Comparison of ENCODE assay signal across 15 mouse cellular contexts in genomic region chr4:129242761-129243160, GRCm38 (mm10). TPM values are rescaled to one million over a fixed set of nuclear protein-coding genes. Genes with fewer than 3 reads are reported as not detected.
DNase-seq lines count a peak whose midpoint lies in the region; ATAC-seq lines count a peak whose summit lies in the region.
"Had no signal": no experiment of that assay in that cellular context is flagged by ENCODE, and none has a peak within 500 bp of the region (broad histone marks: within the 10 kb centered on the region; RNA-seq: fewer than 3 reads in every experiment).

No protein-coding gene starts in this region.

- peak; percentile 59 for DNase-seq in forebrain, embryonic 11.5 days (ENCODE audit: low spot score)
- DNase-seq in lung, postnatal 14 days: no peak
- DNase-seq: adrenal gland, postnatal 25 days; cerebellum, adult 11-12 months; gastrocnemius, adult 2 months; liver, embryonic 13.5 days; right cerebral cortex, adult 18-20 months had no signal

- peaks cover 11% of the 10 kb centered on the region for H3K27me3 ChIP-seq in forebrain, embryonic 11.5 days (ENCODE audit: control insufficient read depth, insufficient read depth, low read length)
- H3K27me3 ChIP-seq in forebrain, embryonic 16.5 days (replicated peaks; ENCODE audit: control insufficient read depth, insufficient read depth, low read length): peaks cover 14% of the 10 kb centered on the region
- peaks cover 2% of the 10 kb centered on the region; the same call in 1 of the 2 replicates for H3K27me3 ChIP-seq in lung, embryonic 16.5 days (ENCODE audit: control insufficient read depth, insufficient read depth, low read depth, low read length)
- H3K27me3 ChIP-seq in hindbrain, embryonic 13.5 days: peaks cover 45% of the 10 kb centered on the region
- H3K27me3 ChIP-seq in stomach, embryonic 14.5 days (ENCODE audit: control insufficient read depth, insufficient read depth, low read length): 0 out of 2 replicates have a peak, but pooled peaks cover 2% of the 10 kb centered on the region
- peaks cover 86% of the 10 kb centered on the region for H3K27me3 ChIP-seq in heart, embryonic 11.5 days (ENCODE audit: control insufficient read depth, insufficient read depth, low read length)
- H3K27me3 ChIP-seq: Patski had no signal

- ATAC-seq in forebrain, embryonic 11.5 days (replicated peaks; ENCODE audit: low FRiP score): no peak
- no peak for ATAC-seq in forebrain, embryonic 16.5 days
- ATAC-seq in lung, embryonic 16.5 days (ENCODE audit: low read depth): no peak
- no peak for ATAC-seq in hindbrain, embryonic 13.5 days (ENCODE audit: low FRiP score)
- ATAC-seq in stomach, embryonic 14.5 days (ENCODE audit: insufficient number of reproducible peaks, insufficient read depth, low FRiP score, low read depth): no peak
- no peak for ATAC-seq in activated CD4-positive, CD25-positive, alpha-beta regulatory T cell, adult 4 months
- no peak for ATAC-seq in heart, embryonic 11.5 days (replicated peaks; ENCODE audit: insufficient number of reproducible peaks, low FRiP score, low TSS enrichment)
- ATAC-seq: Patski had no signal

- WGBS in forebrain, embryonic 11.5 days: 14% methylated on average over 4 of the region's 4 CpGs
- 14% methylated on average over 4 of the region's 4 CpGs for WGBS in forebrain, embryonic 16.5 days
- WGBS in lung, embryonic 16.5 days: 41% methylated on average over 4 of the region's 4 CpGs
- 21% methylated on average over 4 of the region's 4 CpGs for WGBS in hindbrain, embryonic 13.5 days
- WGBS in stomach, embryonic 14.5 days: 40% methylated on average over 4 of the region's 4 CpGs
- WGBS in heart, embryonic 11.5 days (ENCODE audit: insufficient replicate concordance): 28% methylated on average over 4 of the region's 4 CpGs

- no peak overlapping the region for H3K4me2 ChIP-seq in forebrain, embryonic 11.5 days (ENCODE audit: low read depth, low read length, severe bottlenecking)
- no peak overlapping the region for H3K4me2 ChIP-seq in forebrain, embryonic 16.5 days (ENCODE audit: low read length)
- H3K4me2 ChIP-seq in lung, embryonic 16.5 days (ENCODE audit: low read depth, low read length): no peak overlapping the region
- H3K4me2 ChIP-seq in hindbrain, embryonic 13.5 days: no peak overlapping the region
- H3K4me2 ChIP-seq in stomach, embryonic 14.5 days (replicated peaks; ENCODE audit: low read depth, low read length): no peak overlapping the region
- no peak overlapping the region for H3K4me2 ChIP-seq in heart, embryonic 11.5 days
- H3K4me2 ChIP-seq: liver, embryonic 13.5 days had no signal

- H3K4me1 ChIP-seq in forebrain, embryonic 11.5 days (replicated peaks; ENCODE audit: control insufficient read depth, insufficient read depth, low read length): peaks cover 21% of the 10 kb centered on the region
- peaks cover 20% of the 10 kb centered on the region for H3K4me1 ChIP-seq in forebrain, embryonic 16.5 days (replicated peaks; ENCODE audit: control insufficient read depth, insufficient read depth, low read length)
- peaks cover 52% of the 10 kb centered on the region for H3K4me1 ChIP-seq in lung, embryonic 16.5 days (replicated peaks; ENCODE audit: control insufficient read depth, insufficient read depth, low read length)
- H3K4me1 ChIP-seq in hindbrain, embryonic 13.5 days (replicated peaks): peaks cover 46% of the 10 kb centered on the region
- H3K4me1 ChIP-seq in stomach, embryonic 14.5 days (ENCODE audit: control insufficient read depth, insufficient read depth, low read length): peaks cover 23% of the 10 kb centered on the region
- peaks cover 10% of the 10 kb centered on the region for H3K4me1 ChIP-seq in heart, embryonic 11.5 days (ENCODE audit: control insufficient read depth, insufficient read depth, low read length)

- 0 out of 2 replicates have a peak overlapping the region, but pooled peaks have one; percentile 27 for H3K9ac ChIP-seq in forebrain, embryonic 11.5 days (ENCODE audit: low read length)
- H3K9ac ChIP-seq in forebrain, embryonic 16.5 days (replicated peaks; ENCODE audit: low read depth, low read length): no peak overlapping the region
- H3K9ac ChIP-seq in lung, embryonic 16.5 days (ENCODE audit: low read length): no peak overlapping the region
- H3K9ac ChIP-seq in hindbrain, embryonic 13.5 days: 0 out of 2 replicates have a peak overlapping the region, but pooled peaks have one; percentile 2
- H3K9ac ChIP-seq in stomach, embryonic 14.5 days (replicated peaks; ENCODE audit: low read depth, low read length): no peak overlapping the region
- no peak overlapping the region for H3K9ac ChIP-seq in heart, embryonic 11.5 days (ENCODE audit: low read depth, low read length)
- H3K9ac ChIP-seq: liver, embryonic 13.5 days had no signal

- H3K27ac ChIP-seq in forebrain, embryonic 11.5 days (ENCODE audit: low read depth, low read length): no peak overlapping the region
- no peak overlapping the region for H3K27ac ChIP-seq in forebrain, embryonic 16.5 days (ENCODE audit: low read length)
- H3K27ac ChIP-seq in lung, embryonic 16.5 days (ENCODE audit: low read length): peak overlapping the region; percentile 11; the same call in 1 of the 2 replicates
- H3K27ac ChIP-seq in hindbrain, embryonic 13.5 days: peak overlapping the region; percentile 58; the same call in 1 of the 2 replicates
- peak overlapping the region; percentile 6; the same call in 1 of the 2 replicates for H3K27ac ChIP-seq in stomach, embryonic 14.5 days (ENCODE audit: low read length)
- no peak overlapping the region for H3K27ac ChIP-seq in heart, embryonic 11.5 days (ENCODE audit: low read depth, low read length)
- H3K27ac ChIP-seq: gastrocnemius, adult 2 months; liver, embryonic 13.5 days had no signal

- H3K36me3 ChIP-seq in forebrain, embryonic 11.5 days (ENCODE audit: control insufficient read depth, insufficient read depth, low read length): no peaks in the 10 kb centered on the region
- H3K36me3 ChIP-seq in forebrain, embryonic 16.5 days (ENCODE audit: control insufficient read depth, insufficient read depth): no peaks in the 10 kb centered on the region
- no peaks in the 10 kb centered on the region for H3K36me3 ChIP-seq in lung, embryonic 16.5 days (ENCODE audit: control insufficient read depth, insufficient read depth, low read length)
- no peaks in the 10 kb centered on the region for H3K36me3 ChIP-seq in hindbrain, embryonic 13.5 days
- H3K36me3 ChIP-seq in stomach, embryonic 14.5 days (ENCODE audit: control insufficient read depth, insufficient read depth, low read length): no peaks in the 10 kb centered on the region
- H3K36me3 ChIP-seq in heart, embryonic 11.5 days (ENCODE audit: control insufficient read depth, insufficient read depth, low read length): no peaks in the 10 kb centered on the region
- H3K36me3 ChIP-seq: liver, embryonic 13.5 days had no signal

- H3K9me3 ChIP-seq in forebrain, embryonic 11.5 days (ENCODE audit: control insufficient read depth, low read length): no peaks in the 10 kb centered on the region
- H3K9me3 ChIP-seq in forebrain, embryonic 16.5 days (ENCODE audit: control insufficient read depth, low read length): no peaks in the 10 kb centered on the region
- H3K9me3 ChIP-seq in lung, embryonic 16.5 days (ENCODE audit: control insufficient read depth, low read length): no peaks in the 10 kb centered on the region
- H3K9me3 ChIP-seq in hindbrain, embryonic 13.5 days: no peaks in the 10 kb centered on the region
- no peaks in the 10 kb centered on the region for H3K9me3 ChIP-seq in stomach, embryonic 14.5 days (ENCODE audit: control insufficient read depth, low read depth, low read length)
- no peaks in the 10 kb centered on the region for H3K9me3 ChIP-seq in heart, embryonic 11.5 days (replicated peaks; ENCODE audit: control insufficient read depth, low read length)
- H3K9me3 ChIP-seq: liver, embryonic 13.5 days; megakaryocyte, embryonic 14.5 days had no signal

- H3K4me3 ChIP-seq in forebrain, embryonic 11.5 days (ENCODE audit: low read depth, low read length): no peak overlapping the region
- no peak overlapping the region for H3K4me3 ChIP-seq in forebrain, embryonic 16.5 days (replicated peaks; ENCODE audit: low read length)
- no peak overlapping the region for H3K4me3 ChIP-seq in lung, embryonic 16.5 days (ENCODE audit: low read length)
- no peak overlapping the region for H3K4me3 ChIP-seq in hindbrain, embryonic 13.5 days
- no peak overlapping the region for H3K4me3 ChIP-seq in stomach, embryonic 14.5 days (ENCODE audit: low read depth, low read length)
- no peak overlapping the region for H3K4me3 ChIP-seq in heart, embryonic 11.5 days (ENCODE audit: low read depth, low read length)
- H3K4me3 ChIP-seq: gastrocnemius, adult 2 months; liver, embryonic 13.5 days; megakaryocyte, embryonic 14.5 days had no signal

RNA-seq across cellular contexts. Expression of gene C77080, which starts 18.4 kb away (rescaled TPM):
- polyA plus RNA-seq in forebrain, embryonic 11.5 days (2014; fragmentation: Nextera tagmentation; extraction: Ambion mirVana): 4.7 and 4.8 TPM in 2 replicates
- 3.8 and 4.7 TPM in 2 replicates for polyA plus RNA-seq in forebrain, embryonic 16.5 days (2015; fragmentation: Nextera tagmentation; extraction: Ambion mirVana)
- polyA plus RNA-seq in lung, embryonic 16.5 days (2015; fragmentation: Nextera tagmentation; extraction: Ambion mirVana): 3.4 and 3.8 TPM in 2 replicates
- polyA plus RNA-seq in hindbrain, embryonic 13.5 days (2015; fragmentation: Nextera tagmentation; extraction: Ambion mirVana): 5.3 and 5.4 TPM in 2 replicates
- polyA plus RNA-seq in stomach, embryonic 14.5 days (2014; fragmentation: Nextera tagmentation; extraction: Ambion mirVana): 6.8 and 8.0 TPM in 2 replicates
- polyA plus RNA-seq in activated CD4-positive, CD25-positive, alpha-beta regulatory T cell, adult 4 months (2017; shearing (Covaris generic)): under 1 TPM; 0.20 TPM
- polyA plus RNA-seq in heart, embryonic 11.5 days (2014; fragmentation: Nextera tagmentation; extraction: Ambion mirVana): 0.76 and 1.5 TPM in 2 replicates

RNA-seq across cellular contexts. Expression of gene Sync, which starts 44.7 kb away (rescaled TPM):
- polyA plus RNA-seq in forebrain, embryonic 11.5 days (2014; fragmentation: Nextera tagmentation; extraction: Ambion mirVana): 0.37 and 0.57 TPM in 2 replicates
- polyA plus RNA-seq in forebrain, embryonic 16.5 days (2015; fragmentation: Nextera tagmentation; extraction: Ambion mirVana): 0.31 and 0.38 TPM in 2 replicates
- polyA plus RNA-seq in lung, embryonic 16.5 days (2015; fragmentation: Nextera tagmentation; extraction: Ambion mirVana): 0.50 and 0.75 TPM in 2 replicates
- polyA plus RNA-seq in hindbrain, embryonic 13.5 days (2015; fragmentation: Nextera tagmentation; extraction: Ambion mirVana): 1.1 and 1.4 TPM in 2 replicates
- polyA plus RNA-seq in stomach, embryonic 14.5 days (2014; fragmentation: Nextera tagmentation; extraction: Ambion mirVana): 1.7 and 1.9 TPM in 2 replicates
- under 1 TPM; 0.46 to 0.48 TPM for polyA plus RNA-seq in activated CD4-positive, CD25-positive, alpha-beta regulatory T cell, adult 4 months (2017; shearing (Covaris generic))
- polyA plus RNA-seq in heart, embryonic 11.5 days (2014; fragmentation: Nextera tagmentation; extraction: Ambion mirVana): 0.56 and 1.2 TPM in 2 replicates

RNA-seq across cellular contexts. Expression of gene Yars, which starts 53.2 kb away (rescaled TPM):
- polyA plus RNA-seq in forebrain, embryonic 11.5 days (2014; fragmentation: Nextera tagmentation; extraction: Ambion mirVana): 113 and 118 TPM in 2 replicates
- polyA plus RNA-seq in forebrain, embryonic 16.5 days (2015; fragmentation: Nextera tagmentation; extraction: Ambion mirVana): 116 and 122 TPM in 2 replicates
- 58.5 and 61.2 TPM in 2 replicates for polyA plus RNA-seq in lung, embryonic 16.5 days (2015; fragmentation: Nextera tagmentation; extraction: Ambion mirVana)
- polyA plus RNA-seq in hindbrain, embryonic 13.5 days (2015; fragmentation: Nextera tagmentation; extraction: Ambion mirVana): 104 and 106 TPM in 2 replicates
- 81.6 and 84.6 TPM in 2 replicates for polyA plus RNA-seq in stomach, embryonic 14.5 days (2014; fragmentation: Nextera tagmentation; extraction: Ambion mirVana)
- 10 to 100 TPM; 26.3 to 28.5 TPM for polyA plus RNA-seq in activated CD4-positive, CD25-positive, alpha-beta regulatory T cell, adult 4 months (2017; shearing (Covaris generic))
- 54.9 and 55.4 TPM in 2 replicates for polyA plus RNA-seq in heart, embryonic 11.5 days (2014; fragmentation: Nextera tagmentation; extraction: Ambion mirVana)

RNA-seq across cellular contexts. Expression of gene S100pbp, which starts 53.2 kb away (rescaled TPM):
- polyA plus RNA-seq in forebrain, embryonic 11.5 days (2014; fragmentation: Nextera tagmentation; extraction: Ambion mirVana): 25.4 and 30.7 TPM in 2 replicates
- 16.9 and 17.2 TPM in 2 replicates for polyA plus RNA-seq in forebrain, embryonic 16.5 days (2015; fragmentation: Nextera tagmentation; extraction: Ambion mirVana)
- 15.4 and 15.8 TPM in 2 replicates for polyA plus RNA-seq in lung, embryonic 16.5 days (2015; fragmentation: Nextera tagmentation; extraction: Ambion mirVana)
- polyA plus RNA-seq in hindbrain, embryonic 13.5 days (2015; fragmentation: Nextera tagmentation; extraction: Ambion mirVana): 17.6 and 18.0 TPM in 2 replicates
- 18.2 and 20.3 TPM in 2 replicates for polyA plus RNA-seq in stomach, embryonic 14.5 days (2014; fragmentation: Nextera tagmentation; extraction: Ambion mirVana)
- 10 to 100 TPM; 24.4 to 26.3 TPM for polyA plus RNA-seq in activated CD4-positive, CD25-positive, alpha-beta regulatory T cell, adult 4 months (2017; shearing (Covaris generic))
- 18.6 and 18.7 TPM in 2 replicates for polyA plus RNA-seq in heart, embryonic 11.5 days (2014; fragmentation: Nextera tagmentation; extraction: Ambion mirVana)

Comparison
In these comparisons a context has a peak if more than half of its experiments do, and no peak if none do; other contexts are left out.
1. H3K9ac ChIP-seq: peak in forebrain, embryonic 11.5 days (single experiment) and hindbrain, embryonic 13.5 days (single experiment); none in forebrain, embryonic 16.5 days (single experiment), lung, embryonic 16.5 days (single experiment), stomach, embryonic 14.5 days (single experiment) and heart, embryonic 11.5 days (single experiment).
2. H3K27ac ChIP-seq: peak in lung, embryonic 16.5 days (single experiment), hindbrain, embryonic 13.5 days (single experiment) and stomach, embryonic 14.5 days (single experiment); none in forebrain, embryonic 11.5 days (single experiment), forebrain, embryonic 16.5 days (single experiment) and heart, embryonic 11.5 days (single experiment).